Mouse (Mus musculus): ENCODE measurements around the gene Ppm1m. TPM values are rescaled to one million over a fixed set of nuclear protein-coding genes. Genes with fewer than 3 reads are reported as not detected.

Gene Ppm1m
- polyA plus RNA-seq, 1 experiment from 2014 or later = 62.8 TPM

GRCm38 (mm10) chr9:106166709-106167108 is 32.8 kb downstream of the Ppm1m start:
- TF ChIP-seq CTCF (IDR thresholded peaks at IDR 0.05) = no peak
- ChIA-PET CTCF (no interaction called here), POLR2A (no interaction called here)
- ATAC-seq (no peak), DNase-seq (ENCODE audit: low read depth, low spot score) (no peak)
- in situ Hi-C loops (cut with MboI; ENCODE audit: low pct_unique_long_range_greater_than_20kb) = no loop called here
- H3K27me3 ChIP-seq = no peaks in the 10 kb centered on the region

GRCm38 (mm10) chr9:106160426-106160825 is 39.1 kb downstream of the Ppm1m start:
- DNase-seq (ENCODE audit: low read depth, low spot score) (no peak), ATAC-seq (no peak)
- TF ChIP-seq CTCF (IDR thresholded peaks at IDR 0.05) = no peak
- no peaks in the 10 kb centered on the region for H3K27me3 ChIP-seq
- POLR2A ChIA-PET = interaction anchor here (4.7 kb wide), 1 partner anchor 11 kb away, joined by 30 read pairs; the partner anchor contains the start of gene Wdr82
- CTCF ChIA-PET = interaction anchor here (1.5 kb wide), 1 partner anchor 10 kb away, joined by 3 read pairs; no protein-coding TSS in a partner anchor
- in situ Hi-C loops (cut with MboI; ENCODE audit: low pct_unique_long_range_greater_than_20kb) = no loop called here

GRCm38 (mm10) chr9:106159784-106160301 is 39.7 kb downstream of the Ppm1m start:
- DNase-seq (ENCODE audit: low read depth, low spot score) (peak; percentile 83), ATAC-seq (peak; percentile 71)
- TF ChIP-seq CTCF (IDR thresholded peaks at IDR 0.05) = no peak
- CTCF ChIA-PET = interaction anchor here (1.3 to 1.8 kb wide), 3 partner anchors 9 to 121 kb away, joined by 3 to 5 read pairs (median 3); partner anchors contain the start of gene Poc1a
- H3K27me3 ChIP-seq = no peaks in the 10 kb centered on the region
- POLR2A ChIA-PET = interaction anchor here (4.7 kb wide), 1 partner anchor 11 kb away, joined by 30 read pairs; the partner anchor contains the start of gene Wdr82
- in situ Hi-C loops (cut with MboI; ENCODE audit: low pct_unique_long_range_greater_than_20kb) = no loop called here

GRCm38 (mm10) chr9:106159237-106159636 is 40.3 kb downstream of the Ppm1m start:
- in situ Hi-C loops (cut with MboI; ENCODE audit: low pct_unique_long_range_greater_than_20kb) = no loop called here
- TF ChIP-seq CTCF (IDR thresholded peaks at IDR 0.05) = no peak
- ChIA-PET CTCF (interaction anchor here (0.8 to 1.8 kb wide), 6 partner anchors 8 to 122 kb away, joined by 3 to 5 read pairs (median 4); partner anchors contain the start of gene Poc1a), POLR2A (interaction anchor here (0.7 to 4.7 kb wide), 2 partner anchors 12 to 22 kb away, joined by 3 to 30 read pairs; partner anchors contain the start of gene Wdr82)
- no peaks in the 10 kb centered on the region for H3K27me3 ChIP-seq
- DNase-seq (ENCODE audit: low read depth, low spot score) (no peak), ATAC-seq (no peak)

GRCm38 (mm10) chr9:106158037-106158491 is 41.5 kb downstream of the Ppm1m start, which contains the start of gene Glyctk:
TSS of gene Glyctk (minus strand) at chr9:106158138.
- H3K27me3 ChIP-seq = no peaks in the 10 kb centered on the region
- ATAC-seq (no peak), DNase-seq (ENCODE audit: low read depth, low spot score) (no peak)
- no peak for TF ChIP-seq CTCF (IDR thresholded peaks at IDR 0.05)
- in situ Hi-C loops (cut with MboI; ENCODE audit: low pct_unique_long_range_greater_than_20kb) = no loop called here
- ChIA-PET POLR2A (interaction anchor here (4.7 kb wide), 1 partner anchor 13 kb away, joined by 30 read pairs; the partner anchor contains the start of gene Wdr82), CTCF (interaction anchor here (1.0 to 2.5 kb wide), 3 partner anchors 11 to 45 kb away, joined by 4 to 8 read pairs (median 5); no protein-coding TSS in a partner anchor)

GRCm38 (mm10) chr9:106157623-106157925 is 42.0 kb downstream of the Ppm1m start:
- H3K27me3 ChIP-seq = no peaks in the 10 kb centered on the region
- in situ Hi-C loops (cut with MboI; ENCODE audit: low pct_unique_long_range_greater_than_20kb) = no loop called here
- no peak for TF ChIP-seq CTCF (IDR thresholded peaks at IDR 0.05)
- CTCF ChIA-PET = interaction anchor here (1.1 to 2.5 kb wide), 3 partner anchors 14 to 47 kb away, joined by 3 to 8 read pairs (median 4); no protein-coding TSS in a partner anchor
- DNase-seq (ENCODE audit: low read depth, low spot score) = no peak
- POLR2A ChIA-PET = interaction anchor here (4.7 kb wide), 1 partner anchor 14 kb away, joined by 30 read pairs; the partner anchor contains the start of gene Wdr82
- no peak for ATAC-seq

GRCm38 (mm10) chr9:106156921-106157622 is 42.5 kb downstream of the Ppm1m start:
- in situ Hi-C loops (cut with MboI; ENCODE audit: low pct_unique_long_range_greater_than_20kb) = no loop called here
- H3K27me3 ChIP-seq = no peaks in the 10 kb centered on the region
- CTCF ChIA-PET = interaction anchor here (1.1 to 2.5 kb wide), 4 partner anchors 12 to 47 kb away, joined by 3 to 8 read pairs (median 4); no protein-coding TSS in a partner anchor
- ATAC-seq (no peak), DNase-seq (ENCODE audit: low read depth, low spot score) (no peak)
- POLR2A ChIA-PET = no interaction called here
- TF ChIP-seq CTCF (IDR thresholded peaks at IDR 0.05) = no peak

GRCm38 (mm10) chr9:106156419-106156818 is 43.1 kb downstream of the Ppm1m start:
- ChIA-PET POLR2A (no interaction called here), CTCF (interaction anchor here (1.1 to 2.5 kb wide), 4 partner anchors 13 to 43 kb away, joined by 3 to 8 read pairs (median 6); no protein-coding TSS in a partner anchor)
- in situ Hi-C loops (cut with MboI; ENCODE audit: low pct_unique_long_range_greater_than_20kb) = no loop called here
- ATAC-seq (peak; percentile 53), DNase-seq (ENCODE audit: low read depth, low spot score) (no peak)
- TF ChIP-seq CTCF (IDR thresholded peaks at IDR 0.05) = no peak
- no peaks in the 10 kb centered on the region for H3K27me3 ChIP-seq

DNA sequence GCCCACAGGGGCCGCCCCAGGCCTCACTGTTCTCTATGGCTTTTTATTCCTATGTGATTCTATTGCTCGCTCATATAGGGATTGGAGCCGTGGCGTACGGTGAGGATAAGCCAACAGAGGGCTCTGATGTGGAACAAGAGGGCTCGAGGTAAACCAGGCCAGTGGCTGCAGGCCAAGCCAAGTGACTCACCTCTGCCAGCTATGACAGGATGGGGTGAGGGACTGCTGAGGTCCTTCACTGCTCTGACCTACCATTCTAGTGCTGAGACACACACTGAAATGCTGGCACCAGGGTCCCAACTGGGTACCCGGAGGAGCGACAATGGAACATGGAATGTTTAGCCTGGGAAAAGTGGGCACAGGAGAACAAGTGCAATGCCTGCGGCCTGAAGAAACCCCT is 45.4 kb downstream of the Ppm1m start:
- in situ Hi-C loops (cut with MboI; ENCODE audit: low pct_unique_long_range_greater_than_20kb) = no loop called here
- TF ChIP-seq CTCF (IDR thresholded peaks at IDR 0.05) = no peak
- peak; percentile 61 for DNase-seq (ENCODE audit: low read depth, low spot score)

DNA sequence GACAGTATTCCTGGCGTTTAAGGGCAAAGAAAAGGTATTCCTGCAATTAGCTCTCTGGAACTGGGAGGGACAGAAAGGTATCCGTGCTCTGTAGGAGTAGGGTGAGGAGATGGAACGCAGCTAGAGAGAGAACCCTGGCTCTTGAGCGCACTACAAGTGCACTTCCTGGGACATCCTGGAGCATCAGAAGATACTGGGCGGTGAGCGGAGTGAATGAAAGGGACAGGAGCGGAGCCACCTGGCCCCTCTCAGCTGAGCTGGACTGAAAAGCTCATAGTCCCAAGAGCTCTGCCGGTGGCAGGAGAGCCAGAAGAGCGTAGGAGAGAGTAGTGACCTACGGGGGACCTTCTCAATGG is 50.2 kb downstream of the Ppm1m start:
- DNase-seq (ENCODE audit: low read depth, low spot score) = no peak
- H3K27me3 ChIP-seq = peaks cover 27% of the 10 kb centered on the region
- TF ChIP-seq CTCF (IDR thresholded peaks at IDR 0.05) = no peak
- CTCF ChIA-PET = interaction anchor here (2.8 kb wide), 1 partner anchor 36 kb away, joined by 8 read pairs; no protein-coding TSS in a partner anchor
- no peak for ATAC-seq
- in situ Hi-C loops (cut with MboI; ENCODE audit: low pct_unique_long_range_greater_than_20kb) = no loop called here
- POLR2A ChIA-PET = interaction anchor here (0.6 kb wide), 1 partner anchor 68 kb away, joined by 3 read pairs; no protein-coding TSS in a partner anchor

More for the DNA sequence above, 45.4 kb downstream of the Ppm1m start:
- ATAC-seq = peak; percentile 94
- peaks cover 8% of the 10 kb centered on the region for H3K27me3 ChIP-seq
- POLR2A ChIA-PET = no interaction called here
- CTCF ChIA-PET = no interaction called here

Data from Patski (cell line).